8 mouse cellular contexts compared by ENCODE assay signal in the genomic region with DNA sequence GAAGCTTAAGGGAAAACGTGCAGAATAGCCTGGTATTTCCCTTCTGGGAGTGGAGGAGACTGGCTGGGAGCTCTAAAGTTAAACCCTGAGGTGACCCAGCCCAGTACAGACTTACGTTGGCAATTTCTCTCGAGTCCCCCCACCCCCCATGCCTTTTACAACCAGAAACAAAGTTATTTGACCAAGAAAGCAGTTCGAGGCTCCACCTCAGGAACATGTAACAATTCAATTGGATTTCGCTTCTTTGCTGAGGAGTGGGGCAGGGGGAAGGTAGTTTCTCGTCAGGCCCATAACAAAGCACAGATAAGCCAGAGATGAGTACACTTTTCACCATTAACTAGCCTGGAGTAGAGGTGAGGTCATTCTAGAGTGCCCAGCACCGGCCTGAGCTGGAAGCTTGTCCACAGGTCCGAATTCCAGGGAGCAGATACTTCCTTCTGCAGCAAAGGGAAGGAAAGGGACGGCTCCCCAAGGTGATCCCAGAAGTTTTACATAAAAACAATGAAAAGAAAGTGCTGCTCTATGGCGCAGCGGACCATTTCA. TPM values are rescaled to one million over a fixed set of nuclear protein-coding genes. Genes with fewer than 3 reads are reported as not detected.
DNase-seq lines count a peak whose midpoint lies in the region; ATAC-seq and TF ChIP-seq lines count a peak whose summit lies in the region.

No protein-coding gene starts in this region.

- ATAC-seq in lung, embryonic 14.5 days (ENCODE audit: insufficient read depth), result no peak
- ATAC-seq in forebrain, postnatal 0 days, result no peak
- ATAC-seq in kidney, embryonic 16.5 days (ENCODE audit: low FRiP score, low TSS enrichment), result 0 out of 2 replicates have a peak, but pooled peaks have one; percentile 40
- ATAC-seq in neural tube, embryonic 11.5 days (ENCODE audit: insufficient read depth, low FRiP score, low TSS enrichment), result 0 out of 2 replicates have a peak, but pooled peaks have one; percentile 14
- no peak for ATAC-seq in erythroblast, adult 5-6 weeks (replicated peaks; ENCODE audit: low FRiP score, poor library complexity, severe bottlenecking)

- DNase-seq in lung, embryonic 14.5 days, result peak; percentile 53
- DNase-seq in lung, postnatal 14 days, result no peak
- DNase-seq in forebrain, postnatal 0 days, result peak; percentile 62
- DNase-seq in neural tube, embryonic 11.5 days (ENCODE audit: low spot score), result peak; percentile 63
- no peak for DNase-seq in layer of hippocampus, adult 9-11 months
- DNase-seq in cerebellum, adult 9-11 months, result no peak

- H3K27me3 ChIP-seq in lung, embryonic 14.5 days (ENCODE audit: insufficient read depth, low read length), result no peaks in the 10 kb centered on the region
- no peaks in the 10 kb centered on the region for H3K27me3 ChIP-seq in forebrain, postnatal 0 days (ENCODE audit: insufficient read depth, low read length)
- H3K27me3 ChIP-seq in kidney, embryonic 16.5 days (ENCODE audit: insufficient read depth, low read length), result no peaks in the 10 kb centered on the region
- H3K27me3 ChIP-seq in neural tube, embryonic 11.5 days (ENCODE audit: control insufficient read depth, insufficient read depth, low read length), result no peaks in the 10 kb centered on the region

- H3K4me1 ChIP-seq in lung, embryonic 14.5 days (ENCODE audit: insufficient read depth), result peaks cover 18% of the 10 kb centered on the region
- H3K4me1 ChIP-seq in forebrain, postnatal 0 days (ENCODE audit: insufficient read depth), result peaks cover 10% of the 10 kb centered on the region
- H3K4me1 ChIP-seq in kidney, embryonic 16.5 days (ENCODE audit: insufficient read depth, low read length), result peaks cover 47% of the 10 kb centered on the region
- peaks cover 35% of the 10 kb centered on the region for H3K4me1 ChIP-seq in neural tube, embryonic 11.5 days (ENCODE audit: control insufficient read depth, insufficient read depth, low read length)

- H3K36me3 ChIP-seq in lung, embryonic 14.5 days (ENCODE audit: insufficient read depth), result no peaks in the 10 kb centered on the region
- H3K36me3 ChIP-seq in forebrain, postnatal 0 days (ENCODE audit: insufficient read depth), result no peaks in the 10 kb centered on the region
- no peaks in the 10 kb centered on the region for H3K36me3 ChIP-seq in kidney, embryonic 16.5 days (ENCODE audit: insufficient read depth, low read length)
- H3K36me3 ChIP-seq in neural tube, embryonic 11.5 days (ENCODE audit: control insufficient read depth, insufficient read depth, low read length), result no peaks in the 10 kb centered on the region

- WGBS in lung, embryonic 14.5 days, result 10% methylated on average over 11 of the region's 11 CpGs
- WGBS in forebrain, postnatal 0 days, result 10% methylated on average over 11 of the region's 11 CpGs
- WGBS in kidney, embryonic 16.5 days, result 8% methylated on average over 11 of the region's 11 CpGs
- 3% methylated on average over 11 of the region's 11 CpGs for WGBS in neural tube, embryonic 11.5 days

- peak overlapping the region; percentile 99 for H3K9ac ChIP-seq in lung, embryonic 14.5 days
- H3K9ac ChIP-seq in forebrain, postnatal 0 days, result peak overlapping the region; percentile 97
- H3K9ac ChIP-seq in kidney, embryonic 16.5 days (replicated peaks; ENCODE audit: low read length), result peak overlapping the region; percentile 56
- peak overlapping the region; percentile 100 for H3K9ac ChIP-seq in neural tube, embryonic 11.5 days (ENCODE audit: low read length)

- no peaks in the 10 kb centered on the region for H3K9me3 ChIP-seq in lung, embryonic 14.5 days (ENCODE audit: low read depth, low read length)
- H3K9me3 ChIP-seq in forebrain, postnatal 0 days (ENCODE audit: low read length), result no peaks in the 10 kb centered on the region
- no peaks in the 10 kb centered on the region for H3K9me3 ChIP-seq in kidney, embryonic 16.5 days (ENCODE audit: low read length)
- H3K9me3 ChIP-seq in neural tube, embryonic 11.5 days (ENCODE audit: control insufficient read depth, low read length), result no peaks in the 10 kb centered on the region

- H3K4me2 ChIP-seq in lung, embryonic 14.5 days, result peak overlapping the region; percentile 90
- H3K4me2 ChIP-seq in forebrain, postnatal 0 days (ENCODE audit: low read depth), result peak overlapping the region; percentile 83
- H3K4me2 ChIP-seq in kidney, embryonic 16.5 days (replicated peaks; ENCODE audit: low read depth, low read length), result peak overlapping the region; percentile 73
- peak overlapping the region; percentile 84 for H3K4me2 ChIP-seq in neural tube, embryonic 11.5 days (ENCODE audit: low read depth)

- no peak for TF ChIP-seq CTCF in lung, embryonic 14.5 days (IDR thresholded peaks at IDR 0.05; ENCODE audit: low read depth)
- TF ChIP-seq CTCF in forebrain, postnatal 0 days (IDR thresholded peaks at IDR 0.05; ENCODE audit: low read depth), result no peak

- H3K27ac ChIP-seq in lung, embryonic 14.5 days (ENCODE audit: low read depth), result peak overlapping the region; percentile 99
- peak overlapping the region; percentile 96 for H3K27ac ChIP-seq in forebrain, postnatal 0 days (ENCODE audit: low read depth, low read length)
- peak overlapping the region; percentile 100 for H3K27ac ChIP-seq in kidney, embryonic 16.5 days (ENCODE audit: low read length)
- H3K27ac ChIP-seq in neural tube, embryonic 11.5 days (ENCODE audit: low read depth, low read length), result peak overlapping the region; percentile 100

- peak overlapping the region; percentile 79 for H3K4me3 ChIP-seq in lung, embryonic 14.5 days (ENCODE audit: low read depth, low read length)
- H3K4me3 ChIP-seq in forebrain, postnatal 0 days (ENCODE audit: low read depth, low read length), result peak overlapping the region; percentile 77
- peak overlapping the region; percentile 94 for H3K4me3 ChIP-seq in kidney, embryonic 16.5 days (ENCODE audit: low read length)
- H3K4me3 ChIP-seq in neural tube, embryonic 11.5 days (ENCODE audit: low read depth, low read length), result peak overlapping the region; percentile 99

RNA-seq across cellular contexts. Expression of a gene that starts 0.5 kb away (rescaled TPM):
- 8.3 and 8.5 TPM in 2 replicates for polyA plus RNA-seq in lung, embryonic 14.5 days (2014; fragmentation: Nextera tagmentation; extraction: Ambion mirVana)
- 11.4 and 12.6 TPM in 2 replicates for total RNA-seq in forebrain, postnatal 0 days (2014; rRNA removed)
- 4.3 and 4.9 TPM in 2 replicates for polyA plus RNA-seq in forebrain, postnatal 0 days (2015; fragmentation: Nextera tagmentation; extraction: Ambion mirVana)
- 8.8 and 9.2 TPM in 2 replicates for polyA plus RNA-seq in kidney, embryonic 16.5 days (2015; fragmentation: Nextera tagmentation; extraction: Ambion mirVana)
- polyA plus RNA-seq in neural tube, embryonic 11.5 days (2014; fragmentation: Nextera tagmentation; extraction: Ambion mirVana), result 12.0 and 15.5 TPM in 2 replicates
- total RNA-seq in erythroblast, adult 5-6 weeks (2015; ENCODE audit: low replicate concordance), result not detected in 2 replicates
- total RNA-seq in erythroblast, adult 5-6 weeks (2017; ENCODE audit: low replicate concordance), result 0.42 and 0.51 TPM in 2 replicates

RNA-seq across cellular contexts. Expression of a gene that starts 5.7 kb away (rescaled TPM):
- 39.1 and 46.2 TPM in 2 replicates for polyA plus RNA-seq in lung, embryonic 14.5 days (2014; fragmentation: Nextera tagmentation; extraction: Ambion mirVana)
- 27.3 and 31.3 TPM in 2 replicates for total RNA-seq in forebrain, postnatal 0 days (2014; rRNA removed)
- 15.9 and 27.4 TPM in 2 replicates for polyA plus RNA-seq in forebrain, postnatal 0 days (2015; fragmentation: Nextera tagmentation; extraction: Ambion mirVana)
- polyA plus RNA-seq in kidney, embryonic 16.5 days (2015; fragmentation: Nextera tagmentation; extraction: Ambion mirVana), result 63.4 and 73.6 TPM in 2 replicates
- polyA plus RNA-seq in neural tube, embryonic 11.5 days (2014; fragmentation: Nextera tagmentation; extraction: Ambion mirVana), result 39.4 and 42.6 TPM in 2 replicates
- 20.8 and 27.4 TPM in 2 replicates for total RNA-seq in erythroblast, adult 5-6 weeks (2015; ENCODE audit: low replicate concordance)
- total RNA-seq in erythroblast, adult 5-6 weeks (2017; ENCODE audit: low replicate concordance), result 18.1 and 18.3 TPM in 2 replicates

RNA-seq across cellular contexts. Expression of a gene that starts 11.8 kb away (rescaled TPM):
- 8.9 and 11.4 TPM in 2 replicates for polyA plus RNA-seq in lung, embryonic 14.5 days (2014; fragmentation: Nextera tagmentation; extraction: Ambion mirVana)
- 2.6 and 3.5 TPM in 2 replicates for total RNA-seq in forebrain, postnatal 0 days (2014; rRNA removed)
- 10.1 and 11.8 TPM in 2 replicates for polyA plus RNA-seq in forebrain, postnatal 0 days (2015; fragmentation: Nextera tagmentation; extraction: Ambion mirVana)
- 14.1 and 16.2 TPM in 2 replicates for polyA plus RNA-seq in kidney, embryonic 16.5 days (2015; fragmentation: Nextera tagmentation; extraction: Ambion mirVana)
- polyA plus RNA-seq in neural tube, embryonic 11.5 days (2014; fragmentation: Nextera tagmentation; extraction: Ambion mirVana), result 6.9 and 7.6 TPM in 2 replicates
- not detected in 2 replicates for total RNA-seq in erythroblast, adult 5-6 weeks (2015; ENCODE audit: low replicate concordance)
- not detected in 2 replicates for total RNA-seq in erythroblast, adult 5-6 weeks (2017; ENCODE audit: low replicate concordance)

RNA-seq across cellular contexts. Expression of a gene that starts 52.6 kb away (rescaled TPM):
- polyA plus RNA-seq in lung, embryonic 14.5 days (2014; fragmentation: Nextera tagmentation; extraction: Ambion mirVana), result not detected in 2 replicates
- not detected in 2 replicates for total RNA-seq in forebrain, postnatal 0 days (2014; rRNA removed)
- not detected in 2 replicates for polyA plus RNA-seq in forebrain, postnatal 0 days (2015; fragmentation: Nextera tagmentation; extraction: Ambion mirVana)
- polyA plus RNA-seq in kidney, embryonic 16.5 days (2015; fragmentation: Nextera tagmentation; extraction: Ambion mirVana), result not detected in 2 replicates
- not detected in 2 replicates for polyA plus RNA-seq in neural tube, embryonic 11.5 days (2014; fragmentation: Nextera tagmentation; extraction: Ambion mirVana)
- not detected in 2 replicates for total RNA-seq in erythroblast, adult 5-6 weeks (2015; ENCODE audit: low replicate concordance)
- not detected in 2 replicates for total RNA-seq in erythroblast, adult 5-6 weeks (2017; ENCODE audit: low replicate concordance)

Comparison
In these comparisons a context has a peak if more than half of its experiments do, and no peak if none do; other contexts are left out.
1. DNase-seq: peak in lung, embryonic 14.5 days (single experiment), forebrain, postnatal 0 days (single experiment) and neural tube, embryonic 11.5 days (single experiment); none in lung, postnatal 14 days (single experiment), layer of hippocampus, adult 9-11 months (single experiment) and cerebellum, adult 9-11 months (single experiment).
2. ATAC-seq: peak in kidney, embryonic 16.5 days (single experiment) and neural tube, embryonic 11.5 days (single experiment); none in lung, embryonic 14.5 days (single experiment), forebrain, postnatal 0 days (single experiment) and erythroblast, adult 5-6 weeks (single experiment).
3. Peak in every context shown above with its lines, with median percentiles within 50 percentile points of each other: H3K27ac ChIP-seq, H3K4me2 ChIP-seq, H3K4me3 ChIP-seq and H3K9ac ChIP-seq.